Mouse (Mus musculus) cortical plate, adult 2 months (tissue): ENCODE measurements around the gene Nr2c1. TPM values are rescaled to one million over a fixed set of nuclear protein-coding genes. Genes with fewer than 3 reads are reported as not detected.

Source experiments
- H3K27ac ChIP-seq: fragments of 200-500 bp; 2 replicates; pipeline ENCODE4 v1.5.1; 2012; ENCODE audit warnings: low read length, control low read depth, inconsistent platforms; ENCODE audit not compliant: insufficient read depth
- H3K4me1 ChIP-seq: fragments of 200-500 bp; 2 replicates; pipeline ENCODE4 v1.6.1; 2011; ENCODE audit warnings: low read length; ENCODE audit not compliant: control insufficient read depth, insufficient read depth
- H3K4me3 ChIP-seq: fragments of 200-500 bp; 2 replicates; pipeline ENCODE4 v1.5.1; 2011; ENCODE audit warnings: mild to moderate bottlenecking, low read length, control low read depth; ENCODE audit not compliant: insufficient read depth
- CTCF ChIP-seq: fragments of 200-500 bp; IDR thresholded peaks from 2 replicates; pipeline ENCODE4 v1.5.1; 2011; ENCODE audit warnings: mild to moderate bottlenecking, control low read depth, low read length; ENCODE audit not compliant: insufficient read depth; ENCODE audit errors: extremely low read depth
- POLR2A ChIP-seq: fragments of 200-500 bp; IDR thresholded peaks from 2 replicates; pipeline ENCODE4 v1.6.1; 2011; ENCODE audit warnings: mild to moderate bottlenecking, low read length, control low read depth; ENCODE audit not compliant: insufficient read depth; ENCODE audit errors: extremely low read depth
- polyA plus RNA-seq: library from polyadenylated mRNA; depleted of rRNA; stranded (reverse); fragments of >200 nt; gene quantifications from 2 replicates; pipeline ENCODE4 v1.2.3, GENCODE M21; 2012

The Nr2c1 gene
- polyA plus RNA-seq, 1 experiment = 7.1 TPM

DNA sequence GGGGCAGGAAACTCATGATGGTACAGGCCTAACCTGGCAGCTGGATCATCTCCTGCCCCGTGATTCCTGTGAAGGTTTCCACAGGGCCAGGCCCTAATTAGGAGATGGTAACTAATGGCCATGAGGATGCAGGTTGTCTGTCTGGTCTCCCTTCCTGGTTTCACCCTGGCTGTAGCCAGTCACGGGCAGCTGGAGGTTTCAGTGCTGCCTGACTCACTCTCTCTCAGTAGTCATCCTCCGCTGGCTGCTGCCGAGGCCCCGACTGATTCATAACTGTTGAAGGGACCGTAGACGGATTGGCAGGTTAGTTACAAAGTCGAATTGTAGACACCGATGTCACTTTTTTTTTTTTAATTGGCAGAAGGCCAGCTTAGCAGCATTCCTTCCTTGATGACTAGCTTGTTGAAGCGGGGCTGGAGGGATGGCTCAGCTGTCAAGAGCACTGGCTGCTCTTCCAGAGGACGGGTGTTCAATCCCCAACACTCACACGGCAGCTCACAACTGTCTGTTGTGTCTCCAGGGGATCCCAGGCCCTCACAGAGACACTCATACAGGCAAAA is 31.0 kb upstream of the Nr2c1 start:
- TF ChIP-seq CTCF (no peak), POLR2A (no peak)
- no peak overlapping the region for H3K27ac ChIP-seq
- no peak overlapping the region for H3K4me3 ChIP-seq
- H3K4me1 ChIP-seq = peaks cover 1% of the 10 kb centered on the region; the same call in 1 of the 2 replicates

DNA sequence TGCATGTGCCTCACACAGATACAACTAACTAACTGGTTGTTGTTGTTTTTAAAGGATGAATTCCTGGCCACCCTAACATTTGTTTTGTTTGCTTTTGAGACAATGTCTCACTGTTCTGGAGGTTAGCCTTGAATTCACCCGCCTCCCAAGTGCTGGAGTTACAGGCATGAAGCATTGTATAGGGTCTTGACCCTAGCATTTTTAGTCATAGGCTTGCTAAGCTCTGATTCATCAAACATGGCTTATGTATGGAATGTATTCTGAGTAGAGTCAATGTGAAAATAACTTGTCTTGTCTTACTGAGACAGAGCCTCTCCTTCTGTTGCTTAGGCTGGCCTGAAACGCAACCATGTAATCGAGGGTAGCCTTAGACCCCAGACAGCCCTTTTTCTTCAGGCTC is 29.9 kb upstream of the Nr2c1 start:
- Histone ChIP-seq H3K27ac (no peak overlapping the region), H3K4me3 (no peak overlapping the region), H3K4me1 (no peaks in the 10 kb centered on the region)
- TF ChIP-seq POLR2A (no peak), CTCF (no peak)

DNA sequence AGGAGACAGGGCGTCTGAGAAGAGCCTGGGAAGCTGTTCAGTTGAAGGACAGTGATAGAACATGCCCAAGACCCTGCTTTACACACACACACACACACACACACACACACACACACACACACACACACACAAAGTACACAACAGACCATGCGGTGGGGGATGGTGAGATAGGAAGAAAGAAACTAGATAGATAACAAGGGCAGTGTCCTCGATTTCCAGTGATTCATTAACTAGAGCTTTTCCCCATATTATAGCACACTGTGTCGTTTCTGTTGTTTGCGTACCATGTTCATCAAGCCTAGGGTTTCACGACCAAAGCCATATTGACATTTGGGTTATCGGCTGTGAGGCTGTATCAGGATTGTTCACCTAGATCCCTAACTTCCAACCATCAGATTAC is 28.8 kb upstream of the Nr2c1 start:
- H3K4me3 ChIP-seq = no peak overlapping the region
- no peaks in the 10 kb centered on the region for H3K4me1 ChIP-seq
- no peak for TF ChIP-seq POLR2A
- TF ChIP-seq CTCF = no peak
- H3K27ac ChIP-seq = no peak overlapping the region

DNA sequence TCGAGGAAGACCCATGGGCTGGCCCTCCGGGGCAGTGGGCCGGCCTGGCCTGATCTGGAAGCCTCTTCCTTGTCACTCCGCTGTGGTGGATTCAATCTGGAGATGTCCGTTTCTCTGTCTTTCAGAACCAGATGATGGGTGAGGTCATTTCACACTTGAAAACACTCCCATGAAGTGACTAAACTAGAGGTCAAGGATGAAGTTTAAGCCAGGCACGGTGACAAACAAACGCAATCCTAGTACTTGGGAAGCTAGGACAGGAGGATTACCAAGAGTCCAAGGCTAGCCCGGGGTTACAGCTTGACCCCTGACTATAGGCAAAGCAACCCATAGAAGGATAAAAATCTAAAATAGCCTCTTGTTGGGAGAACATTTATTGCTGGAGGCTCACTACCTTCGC is 27.1 kb upstream of the Nr2c1 start:
- no peaks in the 10 kb centered on the region for H3K4me1 ChIP-seq
- H3K4me3 ChIP-seq = no peak overlapping the region
- H3K27ac ChIP-seq = no peak overlapping the region
- TF ChIP-seq POLR2A = no peak
- TF ChIP-seq CTCF = no peak

DNA sequence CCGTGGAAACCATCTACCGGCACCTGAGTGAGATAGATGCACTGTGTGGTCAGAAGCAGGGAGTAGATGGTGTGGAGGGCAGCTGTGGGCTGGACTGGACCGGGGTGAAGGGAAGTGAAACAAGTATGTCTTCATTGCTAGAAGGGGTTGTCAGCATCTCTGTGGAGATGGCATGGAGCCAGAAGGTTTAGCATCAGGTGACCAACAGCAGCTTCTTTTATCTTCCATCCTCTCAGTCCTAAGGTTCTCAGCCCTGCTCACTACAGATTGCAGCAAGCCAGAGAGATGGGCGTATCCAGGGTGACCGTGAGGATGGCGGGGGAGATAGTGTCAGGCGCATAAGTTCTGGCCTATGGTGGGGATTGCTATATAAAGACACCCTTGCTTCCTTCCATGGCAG is 25.2 kb upstream of the Nr2c1 start:
- H3K4me3 ChIP-seq = no peak overlapping the region
- TF ChIP-seq POLR2A = no peak
- no peak for TF ChIP-seq CTCF
- H3K27ac ChIP-seq = no peak overlapping the region
- no peaks in the 10 kb centered on the region for H3K4me1 ChIP-seq

DNA sequence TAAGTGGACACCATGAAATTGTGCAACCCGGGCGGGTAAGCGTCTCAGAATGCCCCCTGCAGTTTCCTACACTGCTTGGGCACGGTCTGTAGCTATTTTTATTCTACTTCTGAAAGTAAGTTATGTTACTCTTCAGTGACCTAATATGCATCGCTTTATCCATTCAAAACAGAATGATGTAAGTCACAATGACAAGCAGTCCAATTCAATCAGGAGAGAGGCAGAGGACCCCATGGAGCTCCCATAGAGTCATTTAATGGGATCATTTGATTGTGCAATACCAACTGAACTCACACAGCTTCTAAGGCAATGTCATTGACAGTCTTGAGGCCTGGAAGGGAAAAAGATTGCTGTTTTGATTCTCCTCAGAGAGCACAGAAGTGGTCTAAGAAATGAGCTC is 24.2 kb upstream of the Nr2c1 start:
- TF ChIP-seq CTCF (no peak), POLR2A (no peak)
- Histone ChIP-seq H3K4me3 (no peak overlapping the region), H3K4me1 (no peaks in the 10 kb centered on the region)

DNA sequence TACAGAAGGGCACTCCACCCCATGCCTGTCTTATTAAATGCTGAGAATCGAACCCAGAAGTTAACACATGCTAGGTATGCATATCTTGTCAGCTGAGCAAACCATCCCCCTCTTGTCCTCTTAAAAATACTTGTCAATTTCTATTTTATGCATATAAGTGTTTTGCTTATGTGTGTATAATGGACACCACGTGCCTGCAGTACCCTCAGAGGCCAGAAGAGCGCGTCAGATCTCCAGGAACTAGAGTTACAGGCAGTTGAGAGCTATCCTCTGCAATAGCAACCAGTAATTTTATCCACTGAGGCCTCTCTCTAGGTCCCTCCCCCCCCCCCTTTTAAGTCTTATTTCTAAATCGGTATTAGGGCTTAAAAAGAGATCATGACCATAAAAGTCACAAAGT is 23.4 kb upstream of the Nr2c1 start:
- no peaks in the 10 kb centered on the region; the same call in 1 of the 2 replicates for H3K4me1 ChIP-seq
- TF ChIP-seq POLR2A (no peak), CTCF (peak; percentile 24; the same call in 1 of the 2 replicates)
- no peak overlapping the region for H3K4me3 ChIP-seq
- H3K27ac ChIP-seq = no peak overlapping the region

More for the DNA sequence above, 24.2 kb upstream of the Nr2c1 start:
- no peak overlapping the region for H3K27ac ChIP-seq

DNA sequence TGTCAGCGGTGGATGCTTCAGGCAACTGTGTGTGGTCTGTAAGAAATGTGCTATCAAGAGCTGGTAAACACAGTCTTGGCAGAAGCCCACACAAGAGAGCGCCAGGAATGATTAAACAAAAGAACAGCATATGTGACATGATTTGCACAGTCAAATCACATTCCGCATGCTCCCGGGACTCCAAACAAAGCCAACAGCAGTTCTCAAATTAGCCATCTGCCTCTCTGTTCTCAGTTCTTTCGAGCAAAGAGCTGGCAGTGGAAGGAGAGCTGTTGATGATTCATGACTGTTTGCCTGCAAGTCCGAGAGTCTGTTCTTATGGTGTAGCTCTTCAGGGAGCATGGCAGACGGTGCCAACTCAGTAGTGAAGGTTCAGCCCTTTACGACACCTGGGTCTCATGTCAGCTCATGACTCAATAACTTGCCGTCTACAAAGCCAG is 18.1 kb upstream of the Nr2c1 start:
- Histone ChIP-seq H3K27ac (no peak overlapping the region), H3K4me3 (no peak overlapping the region)

DNA sequence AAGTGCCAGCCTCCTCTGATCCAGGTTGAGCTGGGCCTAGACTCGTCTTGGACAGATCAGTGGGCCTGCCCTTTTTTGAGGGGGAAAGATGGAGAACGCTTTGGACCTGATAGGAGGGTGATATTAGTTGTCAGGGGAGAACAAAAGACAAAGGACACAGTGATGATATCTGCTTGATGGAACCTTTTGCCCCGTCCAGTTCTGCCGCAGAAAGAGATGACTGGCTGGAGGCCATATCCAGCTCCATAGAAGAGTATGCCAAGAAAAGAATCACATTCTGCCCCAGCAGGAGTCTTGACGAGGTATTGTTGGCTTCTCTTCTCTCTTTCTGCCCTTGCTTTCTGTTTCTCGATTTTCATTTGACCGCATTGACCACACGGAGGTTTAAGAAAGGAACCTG is 14.7 kb upstream of the Nr2c1 start:
- no peak for TF ChIP-seq CTCF
- TF ChIP-seq POLR2A = no peak
- peaks cover 4% of the 10 kb centered on the region; the same call in 1 of the 2 replicates for H3K4me1 ChIP-seq
- no peak overlapping the region for H3K4me3 ChIP-seq
- no peak overlapping the region for H3K27ac ChIP-seq

More for the DNA sequence above, 18.1 kb upstream of the Nr2c1 start:
- TF ChIP-seq POLR2A (no peak), CTCF (no peak)
- H3K4me1 ChIP-seq = peaks cover 4% of the 10 kb centered on the region; the same call in 1 of the 2 replicates

DNA sequence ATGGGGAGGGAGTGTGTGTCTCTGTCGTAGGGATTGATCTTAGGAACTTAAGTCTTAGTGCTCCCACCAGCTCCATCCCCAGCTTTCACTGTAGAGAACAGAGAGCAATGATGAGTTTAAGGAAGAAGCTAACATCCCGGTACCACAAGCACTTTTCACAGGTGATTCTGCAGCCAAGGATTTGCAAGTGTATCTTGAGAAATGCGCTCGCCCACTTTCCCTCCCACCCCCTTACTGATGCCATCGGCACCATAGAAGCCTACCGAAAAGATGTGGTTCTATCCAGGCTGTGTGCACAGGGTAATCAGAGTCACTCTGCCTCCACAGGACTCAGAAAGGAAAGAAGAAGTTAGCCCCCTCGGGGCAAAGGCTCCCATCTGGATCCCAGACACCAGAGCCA is 14.1 kb upstream of the Nr2c1 start:
- TF ChIP-seq CTCF (no peak), POLR2A (no peak)
- Histone ChIP-seq H3K4me1 (peaks cover 4% of the 10 kb centered on the region; the same call in 1 of the 2 replicates), H3K4me3 (no peak overlapping the region), H3K27ac (no peak overlapping the region)
